Mouse (Mus musculus) ES-Bruce4 (cell line): Measurements from ENCODE around the gene 1700016C15Rik.

Experiments
- CTCF ChIP-seq: IDR thresholded peaks from one replicate; pipeline ENCODE4 v1.8.1; 2011; ENCODE audit warnings: low read depth, low read length
- EP300 ChIP-seq: IDR thresholded peaks from 2 replicates; pipeline ENCODE4 v1.6.1; 2011; ENCODE audit warnings: low read depth, low read length; ENCODE audit not compliant: insufficient read depth
- POLR2A ChIP-seq: IDR thresholded peaks from one replicate; pipeline ENCODE4 v1.8.1; 2011; ENCODE audit warnings: low read length; ENCODE audit not compliant: insufficient read depth

DNA sequence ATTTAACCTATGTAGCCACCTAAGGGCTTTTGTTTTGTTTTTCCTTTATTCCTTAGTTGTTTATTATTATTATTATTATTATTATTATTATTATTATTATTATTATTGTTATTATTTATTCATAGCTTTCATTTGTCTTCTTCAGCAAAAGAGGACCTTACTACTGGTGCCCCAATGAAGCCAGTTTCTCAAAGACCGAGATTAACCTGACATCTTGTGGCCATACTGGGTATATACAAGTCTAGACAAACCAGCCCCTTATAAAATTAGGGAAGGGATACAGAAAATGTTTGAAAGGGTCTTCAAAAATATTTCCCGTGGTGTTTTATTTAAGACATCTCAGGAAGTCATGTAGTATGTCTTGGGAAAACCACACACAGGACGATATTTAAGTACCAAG, 44.7 kb upstream of the 1700016C15Rik start:
- TF ChIP-seq EP300 (no peak), CTCF (no peak), POLR2A (no peak)
